Mouse (Mus musculus): ENCODE data around the gene Prss41. TPM values are rescaled to one million over a fixed set of nuclear protein-coding genes. Genes with fewer than 3 reads are reported as not detected.

The Prss41 gene
- polyA plus RNA-seq, 1 experiment = 0.78 TPM

- DNase-seq = no peak
- H3K4me1 ChIP-seq (ENCODE audit: control insufficient read depth, insufficient read depth, low read length) = no peaks in the 10 kb centered on the region
- 86% methylated on average over 6 of the region's 6 CpGs for WGBS
- H3K4me3 ChIP-seq (replicated peaks; ENCODE audit: extremely low read depth, low read depth, low read length) = no peak overlapping the region
- TF ChIP-seq POLR2A (IDR thresholded peaks at IDR 0.05; ENCODE audit: borderline replicate concordance, extremely low read depth, low read depth, low read length) = no peak
- TF ChIP-seq CTCF (IDR thresholded peaks at IDR 0.05; ENCODE audit: insufficient read depth, low read length) = no peak
These were observed 13.2 kb upstream of the Prss41 start for GRCm38 (mm10) chr17:23857193-23857592.

- TF ChIP-seq POLR2A (IDR thresholded peaks at IDR 0.05; ENCODE audit: borderline replicate concordance, extremely low read depth, low read depth, low read length) (no peak), CTCF (IDR thresholded peaks at IDR 0.05; ENCODE audit: insufficient read depth, low read length) (no peak)
- 79% methylated on average over 10 of the region's 10 CpGs for WGBS
- no peaks in the 10 kb centered on the region for H3K4me1 ChIP-seq (ENCODE audit: control insufficient read depth, insufficient read depth, low read length)
- no peak overlapping the region for H3K4me3 ChIP-seq (replicated peaks; ENCODE audit: extremely low read depth, low read depth, low read length)
- DNase-seq = no peak
These were observed 10.3 kb upstream of the Prss41 start for GRCm38 (mm10) chr17:23854229-23854765.

- peak; percentile 30 for DNase-seq
- WGBS = 42% methylated on average over 5 of the region's 5 CpGs
- Histone ChIP-seq H3K4me1 (ENCODE audit: control insufficient read depth, insufficient read depth, low read length) (no peaks in the 10 kb centered on the region), H3K4me3 (replicated peaks; ENCODE audit: extremely low read depth, low read depth, low read length) (no peak overlapping the region)
- TF ChIP-seq CTCF (IDR thresholded peaks at IDR 0.05; ENCODE audit: insufficient read depth, low read length) (peak; percentile 62), POLR2A (IDR thresholded peaks at IDR 0.05; ENCODE audit: borderline replicate concordance, extremely low read depth, low read depth, low read length) (no peak)
These were observed 9.3 kb upstream of the Prss41 start for GRCm38 (mm10) chr17:23853292-23853691.

GRCm38 (mm10) chr17:23850853-23851749 lies 7.1 kb upstream of the Prss41 start:
- no peak overlapping the region for H3K4me3 ChIP-seq (replicated peaks; ENCODE audit: extremely low read depth, low read depth, low read length)
- DNase-seq = peak; percentile 69
- 32% methylated on average over 19 of the region's 19 CpGs for WGBS
- TF ChIP-seq POLR2A (IDR thresholded peaks at IDR 0.05; ENCODE audit: borderline replicate concordance, extremely low read depth, low read depth, low read length) (no peak), CTCF (IDR thresholded peaks at IDR 0.05; ENCODE audit: insufficient read depth, low read length) (peak; percentile 63)
- H3K4me1 ChIP-seq (ENCODE audit: control insufficient read depth, insufficient read depth, low read length) = no peaks in the 10 kb centered on the region

- Histone ChIP-seq H3K4me1 (ENCODE audit: control insufficient read depth, insufficient read depth, low read length) (no peaks in the 10 kb centered on the region), H3K4me3 (replicated peaks; ENCODE audit: extremely low read depth, low read depth, low read length) (no peak overlapping the region)
- 63% methylated on average over 2 of the region's 2 CpGs for WGBS
- DNase-seq = no peak
- TF ChIP-seq CTCF (IDR thresholded peaks at IDR 0.05; ENCODE audit: insufficient read depth, low read length) (no peak), POLR2A (IDR thresholded peaks at IDR 0.05; ENCODE audit: borderline replicate concordance, extremely low read depth, low read depth, low read length) (no peak)
These were observed 6.1 kb upstream of the Prss41 start for GRCm38 (mm10) chr17:23850028-23850427.

- 63% methylated on average over 23 of the region's 23 CpGs for WGBS
- no peak overlapping the region for H3K4me3 ChIP-seq (replicated peaks; ENCODE audit: extremely low read depth, low read depth, low read length)
- no peak for DNase-seq
- H3K4me1 ChIP-seq (ENCODE audit: control insufficient read depth, insufficient read depth, low read length) = no peaks in the 10 kb centered on the region
- no peak for TF ChIP-seq POLR2A (IDR thresholded peaks at IDR 0.05; ENCODE audit: borderline replicate concordance, extremely low read depth, low read depth, low read length)
- TF ChIP-seq CTCF (IDR thresholded peaks at IDR 0.05; ENCODE audit: insufficient read depth, low read length) = 0 out of 2 replicates have a peak, but pooled peaks have one; percentile 2
These were observed 696 bp downstream of the Prss41 start for GRCm38 (mm10) chr17:23843141-23843811.

GRCm38 (mm10) chr17:23841145-23841544 lies 2.8 kb downstream of the Prss41 start:
- DNase-seq = peak; percentile 46
- no peak overlapping the region for H3K4me3 ChIP-seq (replicated peaks; ENCODE audit: extremely low read depth, low read depth, low read length)
- no peaks in the 10 kb centered on the region for H3K4me1 ChIP-seq (ENCODE audit: control insufficient read depth, insufficient read depth, low read length)
- no peak for TF ChIP-seq POLR2A (IDR thresholded peaks at IDR 0.05; ENCODE audit: borderline replicate concordance, extremely low read depth, low read depth, low read length)
- TF ChIP-seq CTCF (IDR thresholded peaks at IDR 0.05; ENCODE audit: insufficient read depth, low read length) = peak; percentile 66
- 30% methylated on average over 4 of the region's 4 CpGs for WGBS

GRCm38 (mm10) chr17:23836006-23836575 lies 7.9 kb downstream of the Prss41 start, which contains the start of gene Prss33:
Prss33 (minus strand) TSS chr17:23836056.
- 81% methylated on average over 8 of the region's 8 CpGs for WGBS
- no peak for DNase-seq
- TF ChIP-seq POLR2A (IDR thresholded peaks at IDR 0.05; ENCODE audit: borderline replicate concordance, extremely low read depth, low read depth, low read length) (no peak), CTCF (IDR thresholded peaks at IDR 0.05; ENCODE audit: insufficient read depth, low read length) (no peak)
- H3K4me1 ChIP-seq (ENCODE audit: control insufficient read depth, insufficient read depth, low read length) = no peaks in the 10 kb centered on the region
- no peak within 1 kb of the TSS for H3K4me3 ChIP-seq (replicated peaks; ENCODE audit: extremely low read depth, low read depth, low read length)

GRCm38 (mm10) chr17:23831201-23831600 lies 12.8 kb downstream of the Prss41 start:
- Histone ChIP-seq H3K4me3 (replicated peaks; ENCODE audit: extremely low read depth, low read depth, low read length) (no peak overlapping the region), H3K4me1 (ENCODE audit: control insufficient read depth, insufficient read depth, low read length) (no peaks in the 10 kb centered on the region)
- DNase-seq = no peak
- TF ChIP-seq CTCF (IDR thresholded peaks at IDR 0.05; ENCODE audit: insufficient read depth, low read length) (no peak), POLR2A (IDR thresholded peaks at IDR 0.05; ENCODE audit: borderline replicate concordance, extremely low read depth, low read depth, low read length) (no peak)
- WGBS = 94% methylated on average over 1 of the region's 1 CpGs
